Mouse (Mus musculus) left cerebral cortex, postnatal 14 days (tissue): ENCODE data around the gene Gsg1. TPM values are rescaled to one million over a fixed set of nuclear protein-coding genes. Genes with fewer than 3 reads are reported as not detected.

ENCODE experiments used
- total RNA-seq, 2 experiments: library from RNA; stranded (reverse); gene quantifications; 2 replicates each; pipeline ENCODE4 v1.2.3; 2021

Gsg1 gene
- total RNA-seq, 2 experiments from 2014 or later, result not detected

Other genes starting within 250 kb of the Gsg1 start
- gene Ddx47, start 242.7 kb downstream of the Gsg1 start, total RNA-seq, result 10 to 100 TPM; 56.1 to 56.8 TPM
- under 1 TPM; 0.21 to 0.44 TPM for gene Gprc5a, start 188.7 kb downstream of the Gsg1 start, total RNA-seq
- gene Gprc5d, start 136.1 kb downstream of the Gsg1 start, total RNA-seq, result not detected
- 100 to 1,000 TPM; 118 to 124 TPM for gene Fam234b, start 56.4 kb downstream of the Gsg1 start, total RNA-seq
- gene Hebp1, start 56.3 kb downstream of the Gsg1 start, total RNA-seq, result 10 to 100 TPM; 38.5 to 41.6 TPM
- gene Pbp2, start 56.1 kb upstream of the Gsg1 start, total RNA-seq, result under 1 TPM; 0.34 to 0.72 TPM
- 1 to 10 TPM; 3.4 to 3.6 TPM for gene Emp1, start 108.2 kb upstream of the Gsg1 start, total RNA-seq